Mouse (Mus musculus): ENCODE measurements around the gene Olfr1044.
"Not testable (repeated sequence)": the region's sequence is repeated elsewhere in the genome, so short reads cannot be mapped to it uniquely, and the experiment has no call there.

The Olfr1044 gene

GRCm38 (mm10) chr2:86177720-86178119 is at the start of gene Olfr1044:
Gene Olfr1044, minus strand, starts transcription at chr2:86177820.
- DNase-seq (ENCODE audit: low spot score in 2 of 2), result no peak

GRCm38 (mm10) chr2:86219214-86219613 is 41.6 kb upstream of the Olfr1044 start, which contains the start of gene Olfr1046:
Gene Olfr1046, minus strand, starts transcription at chr2:86219314.
- DNase-seq (ENCODE audit: low spot score in 2 of 2), result no peak

- no peak for DNase-seq (ENCODE audit: low spot score in 2 of 2)
Measured at GRCm38 (mm10) chr2:86202909-86203308, 25.3 kb upstream of the Olfr1044 start, which contains the start of gene Olfr1045. Gene Olfr1045, minus strand, starts transcription at chr2:86203009.

- no peak for DNase-seq (ENCODE audit: low spot score in 2 of 2)
Measured at GRCm38 (mm10) chr2:86195863-86196262, 18.2 kb upstream of the Olfr1044 start.

- no peak for DNase-seq (ENCODE audit: low spot score in 2 of 2)
Measured at GRCm38 (mm10) chr2:86185583-86185982, 8.0 kb upstream of the Olfr1044 start, which contains the start of gene Olfr52. Gene Olfr52, minus strand, starts transcription at chr2:86185683.

GRCm38 (mm10) chr2:86179950-86180349 is 2.3 kb upstream of the Olfr1044 start:
- DNase-seq (ENCODE audit: low spot score in 2 of 2), result no peak

GRCm38 (mm10) chr2:86175422-86175821 is 2.2 kb downstream of the Olfr1044 start:
- DNase-seq (ENCODE audit: low spot score in 2 of 2), result not testable (repeated sequence)

- DNase-seq (ENCODE audit: low spot score in 2 of 2), result no peak
Measured at GRCm38 (mm10) chr2:86167422-86167821, 10.2 kb downstream of the Olfr1044 start, which contains the start of gene Olfr1043. Gene Olfr1043, minus strand, starts transcription at chr2:86167522.

- no peak for DNase-seq (ENCODE audit: low spot score in 2 of 2)
Measured at GRCm38 (mm10) chr2:86161738-86162137, 15.9 kb downstream of the Olfr1044 start, which contains the start of gene Olfr1042. Gene Olfr1042, minus strand, starts transcription at chr2:86161838.

- DNase-seq (ENCODE audit: low spot score in 2 of 2), result no peak
Measured at GRCm38 (mm10) chr2:86146632-86147031, 31.0 kb downstream of the Olfr1044 start, which contains the start of gene Olfr1040. Gene Olfr1040, minus strand, starts transcription at chr2:86146732.

GRCm38 (mm10) chr2:86135828-86136227 is 41.8 kb downstream of the Olfr1044 start, which contains the start of gene Olfr1039:
Gene Olfr1039, minus strand, starts transcription at chr2:86135928.
- DNase-seq (ENCODE audit: low spot score in 2 of 2), result no peak

Measured in right cerebral cortex, postnatal 36 days (tissue).